Mouse (Mus musculus) limb, embryonic 14.5 days (tissue): ENCODE measurements around the gene Aspdh. TPM values are rescaled to one million over a fixed set of nuclear protein-coding genes. Genes with fewer than 3 reads are reported as not detected.

Experiments
- ATAC-seq: fragments of 200-750 bp; cut with Nextera tagmentation; 2 replicates; pipeline ENCODE4 v1.8.0; 2017; ENCODE audit warnings: low read depth, moderate number of reproducible peaks, moderate TSS enrichment; ENCODE audit not compliant: low FRiP score
- DNase-seq: peaks from one replicate; pipeline ENCODE4 v3.0.0-alpha.2; 2015; ENCODE audit warnings: low spot score
- H3K27ac ChIP-seq: fragments of 300-500 bp; sonication (generic); replicated peaks from 2 replicates; pipeline ENCODE4 v1.5.1; 2014; ENCODE audit warnings: low read depth, mild to moderate bottlenecking, low read length, moderate library complexity, mixed read lengths
- H3K27me3 ChIP-seq: fragments of 300-500 bp; sonication (generic); 2 replicates; pipeline ENCODE4 v1.6.1; 2014; ENCODE audit warnings: low read length, mixed read lengths; ENCODE audit not compliant: control insufficient read depth, insufficient read depth
- H3K36me3 ChIP-seq: fragments of 300-500 bp; sonication (generic); 2 replicates; pipeline ENCODE4 v1.6.1; 2014; ENCODE audit warnings: mild to moderate bottlenecking, low read length, moderate library complexity, mixed read lengths; ENCODE audit not compliant: control insufficient read depth, insufficient read depth
- H3K4me1 ChIP-seq: fragments of 300-500 bp; sonication (generic); 2 replicates; pipeline ENCODE4 v1.6.1; 2014; ENCODE audit warnings: antibody characterized with exemption, low read length, mixed read lengths; ENCODE audit not compliant: control insufficient read depth, insufficient read depth
- H3K4me2 ChIP-seq: fragments of 300-500 bp; sonication (generic); replicated peaks from 2 replicates; pipeline ENCODE4 v1.6.1; 2014; ENCODE audit warnings: low read depth, mild to moderate bottlenecking, low read length, moderate library complexity; ENCODE audit not compliant: severe bottlenecking
- H3K4me3 ChIP-seq: fragments of 300-500 bp; sonication (generic); replicated peaks from 2 replicates; pipeline ENCODE4 v1.5.1; 2014; ENCODE audit warnings: low read length
- H3K9ac ChIP-seq: fragments of 300-500 bp; sonication (generic); 2 replicates; pipeline ENCODE4 v1.6.1; 2014; ENCODE audit warnings: mild to moderate bottlenecking, low read depth, low read length, moderate library complexity; ENCODE audit not compliant: severe bottlenecking
- H3K9me3 ChIP-seq: fragments of 300-500 bp; sonication (generic); 2 replicates; pipeline ENCODE4 v1.6.1; 2016; ENCODE audit warnings: low read length; ENCODE audit not compliant: control insufficient read depth
- POLR2A ChIP-seq: fragments of 200-500 bp; IDR thresholded peaks from 2 replicates; pipeline ENCODE4 v1.8.0; 2012; ENCODE audit warnings: inconsistent platforms, mild to moderate bottlenecking, moderate library complexity, borderline replicate concordance; ENCODE audit not compliant: insufficient read depth, insufficient read length; ENCODE audit errors: extremely low read depth
- WGBS: fragments of 180-500 bp; shearing (Covaris S2); extraction: QIAGEN DNeasy Blood & Tissue Kit; methylation state at CpG from one replicate; pipeline ENCODE4 v1.1.7; 2014; 5-methylcytosine and 5-hydroxymethylcytosine counted together
- microRNA-seq: library from miRNA; unstranded; fragments of <30 nt; microRNA quantifications from one replicate; pipeline ENCODE4, GENCODE M21; 2016
- polyA plus RNA-seq, 2 experiments: library from polyadenylated mRNA; depleted of rRNA in 1 of 2; stranded (reverse) in 1 of 2; unstranded in 1 of 2; fragments of >200 nt; fragmentation: Nextera tagmentation in 1 of 2; extraction: Ambion mirVana in 1 of 2; gene quantifications; 2 replicates each; pipeline versions ENCODE4 v1.2.1 to v1.2.3; 2012 to 2014

Gene Aspdh
- polyA plus RNA-seq, 2 experiments, result 0.37 to 1.8 TPM

- Histone ChIP-seq H3K4me3 (no peak overlapping the region), H3K27ac (no peak overlapping the region), H3K36me3 (no peaks in the 10 kb centered on the region), H3K9me3 (no peaks in the 10 kb centered on the region), H3K4me2 (no peak overlapping the region), H3K4me1 (0 out of 2 replicates have a peak, but pooled peaks cover 7% of the 10 kb centered on the region), H3K27me3 (no peaks in the 10 kb centered on the region), H3K9ac (no peak overlapping the region)
- 39% methylated on average over 5 of the region's 5 CpGs for WGBS
- TF ChIP-seq POLR2A, result no peak
- peak; percentile 59 for DNase-seq
- ATAC-seq, result peak; percentile 58; the same call in 1 of the 2 replicates
Observed at GRCm38 (mm10) chr7:44501563-44502115, 36.4 kb downstream of the Aspdh start.

- Histone ChIP-seq H3K27ac (no peak overlapping the region), H3K9me3 (no peaks in the 10 kb centered on the region), H3K9ac (no peak overlapping the region), H3K4me1 (no peaks in the 10 kb centered on the region), H3K4me3 (no peak overlapping the region), H3K27me3 (no peaks in the 10 kb centered on the region), H3K36me3 (no peaks in the 10 kb centered on the region), H3K4me2 (no peak overlapping the region)
- ATAC-seq, result no peak
- TF ChIP-seq POLR2A, result no peak
- DNase-seq, result no peak
Observed at GRCm38 (mm10) chr7:44507491-44507890, 42.3 kb downstream of the Aspdh start.

Small RNA genes within 50 kb of the gene (microRNA-seq; reads per million reads assigned to microRNA genes)
- gene Mir7052, result not detected

Other genes with a start within 250 kb of the Aspdh start
- gene Klk1b5, start 249.4 kb upstream of the Aspdh start, polyA plus RNA-seq (2012; rRNA removed), result not detected in 2 replicates
- not detected in 2 replicates for gene Klk1b5, start 249.4 kb upstream of the Aspdh start, polyA plus RNA-seq (2014; fragmentation: Nextera tagmentation; extraction: Ambion mirVana)
- 0.27 TPM in 1 of 2 replicates, not detected in the other for gene Klk1, start 240.0 kb upstream of the Aspdh start, polyA plus RNA-seq (2012; rRNA removed)
- not detected in 2 replicates for gene Klk1, start 240.0 kb upstream of the Aspdh start, polyA plus RNA-seq (2014; fragmentation: Nextera tagmentation; extraction: Ambion mirVana)
- gene Gm36864, start 229.2 kb upstream of the Aspdh start, polyA plus RNA-seq (2012; rRNA removed), result not detected in 2 replicates
- gene Gm36864, start 229.2 kb upstream of the Aspdh start, polyA plus RNA-seq (2014; fragmentation: Nextera tagmentation; extraction: Ambion mirVana), result not detected in 2 replicates
- 1.3 and 1.4 TPM in 2 replicates for gene 1700028J19Rik, start 218.7 kb upstream of the Aspdh start, polyA plus RNA-seq (2012; rRNA removed)
- gene 1700028J19Rik, start 218.7 kb upstream of the Aspdh start, polyA plus RNA-seq (2014; fragmentation: Nextera tagmentation; extraction: Ambion mirVana), result 0.53 and 1.3 TPM in 2 replicates
- gene 2410002F23Rik, start 218.7 kb upstream of the Aspdh start, polyA plus RNA-seq (2012; rRNA removed), result 315 and 368 TPM in 2 replicates
- 163 and 170 TPM in 2 replicates for gene 2410002F23Rik, start 218.7 kb upstream of the Aspdh start, polyA plus RNA-seq (2014; fragmentation: Nextera tagmentation; extraction: Ambion mirVana)
- 0.09 and 0.25 TPM in 2 replicates for gene Acp4, start 208.0 kb upstream of the Aspdh start, polyA plus RNA-seq (2012; rRNA removed)
- 0.11 and 0.25 TPM in 2 replicates for gene Acp4, start 208.0 kb upstream of the Aspdh start, polyA plus RNA-seq (2014; fragmentation: Nextera tagmentation; extraction: Ambion mirVana)
- not detected in 2 replicates for gene Gm15517, start 203.9 kb upstream of the Aspdh start, polyA plus RNA-seq (2012; rRNA removed)
- gene Gm15517, start 203.9 kb upstream of the Aspdh start, polyA plus RNA-seq (2014; fragmentation: Nextera tagmentation; extraction: Ambion mirVana), result not detected in 2 replicates
- 21.2 and 22.8 TPM in 2 replicates for gene Clec11a, start 158.5 kb upstream of the Aspdh start, polyA plus RNA-seq (2012; rRNA removed)
- gene Clec11a, start 158.5 kb upstream of the Aspdh start, polyA plus RNA-seq (2014; fragmentation: Nextera tagmentation; extraction: Ambion mirVana), result 12.4 and 15.5 TPM in 2 replicates
- gene Shank1, start 155.1 kb upstream of the Aspdh start, polyA plus RNA-seq (2012; rRNA removed), result 13.6 and 18.2 TPM in 2 replicates
- 4.0 and 4.3 TPM in 2 replicates for gene Shank1, start 155.1 kb upstream of the Aspdh start, polyA plus RNA-seq (2014; fragmentation: Nextera tagmentation; extraction: Ambion mirVana)
- 3.3 and 3.8 TPM in 2 replicates for gene Syt3, start 81.3 kb upstream of the Aspdh start, polyA plus RNA-seq (2012; rRNA removed)
- gene Syt3, start 81.3 kb upstream of the Aspdh start, polyA plus RNA-seq (2014; fragmentation: Nextera tagmentation; extraction: Ambion mirVana), result 2.2 and 4.6 TPM in 2 replicates
- 2.1 and 2.7 TPM in 2 replicates for gene 1700008O03Rik, start 79.6 kb upstream of the Aspdh start, polyA plus RNA-seq (2012; rRNA removed)
- 0.67 and 0.73 TPM in 2 replicates for gene 1700008O03Rik, start 79.6 kb upstream of the Aspdh start, polyA plus RNA-seq (2014; fragmentation: Nextera tagmentation; extraction: Ambion mirVana)
- gene Lrrc4b, start 36.4 kb upstream of the Aspdh start, polyA plus RNA-seq (2012; rRNA removed), result 15.3 and 23.0 TPM in 2 replicates
- 1.6 and 1.8 TPM in 2 replicates for gene Lrrc4b, start 36.4 kb upstream of the Aspdh start, polyA plus RNA-seq (2014; fragmentation: Nextera tagmentation; extraction: Ambion mirVana)
- gene Josd2, start 2.6 kb downstream of the Aspdh start, polyA plus RNA-seq (2012; rRNA removed), result 167 and 215 TPM in 2 replicates
- 78.9 and 81.5 TPM in 2 replicates for gene Josd2, start 2.6 kb downstream of the Aspdh start, polyA plus RNA-seq (2014; fragmentation: Nextera tagmentation; extraction: Ambion mirVana)
- gene Emc10, start 31.1 kb downstream of the Aspdh start, polyA plus RNA-seq (2012; rRNA removed), result 182 and 265 TPM in 2 replicates
- 149 and 151 TPM in 2 replicates for gene Emc10, start 31.1 kb downstream of the Aspdh start, polyA plus RNA-seq (2014; fragmentation: Nextera tagmentation; extraction: Ambion mirVana)
- gene Fam71e1, start 31.2 kb downstream of the Aspdh start, polyA plus RNA-seq (2012; rRNA removed), result 19.8 and 21.5 TPM in 2 replicates
- 12.2 and 13.6 TPM in 2 replicates for gene Fam71e1, start 31.2 kb downstream of the Aspdh start, polyA plus RNA-seq (2014; fragmentation: Nextera tagmentation; extraction: Ambion mirVana)
- gene Mybpc2, start 59.3 kb downstream of the Aspdh start, polyA plus RNA-seq (2012; rRNA removed), result 0.03 TPM in 2 replicates
- 0.06 and 0.15 TPM in 2 replicates for gene Mybpc2, start 59.3 kb downstream of the Aspdh start, polyA plus RNA-seq (2014; fragmentation: Nextera tagmentation; extraction: Ambion mirVana)
- 1.1 and 1.5 TPM in 2 replicates for gene Spib, start 66.7 kb downstream of the Aspdh start, polyA plus RNA-seq (2012; rRNA removed)
- gene Spib, start 66.7 kb downstream of the Aspdh start, polyA plus RNA-seq (2014; fragmentation: Nextera tagmentation; extraction: Ambion mirVana), result 0.43 and 0.59 TPM in 2 replicates
- gene Pold1, start 83.5 kb downstream of the Aspdh start, polyA plus RNA-seq (2012; rRNA removed), result 102 and 133 TPM in 2 replicates
- 62.1 and 63.1 TPM in 2 replicates for gene Pold1, start 83.5 kb downstream of the Aspdh start, polyA plus RNA-seq (2014; fragmentation: Nextera tagmentation; extraction: Ambion mirVana)
- 88.9 and 117 TPM in 2 replicates for gene Nr1h2, start 88.6 kb downstream of the Aspdh start, polyA plus RNA-seq (2012; rRNA removed)
- gene Nr1h2, start 88.6 kb downstream of the Aspdh start, polyA plus RNA-seq (2014; fragmentation: Nextera tagmentation; extraction: Ambion mirVana), result 63.8 and 75.9 TPM in 2 replicates
- gene Napsa, start 107.0 kb downstream of the Aspdh start, polyA plus RNA-seq (2012; rRNA removed), result 1.4 and 1.5 TPM in 2 replicates
- gene Napsa, start 107.0 kb downstream of the Aspdh start, polyA plus RNA-seq (2014; fragmentation: Nextera tagmentation; extraction: Ambion mirVana), result 2.2 and 2.3 TPM in 2 replicates
- 2.7 and 3.8 TPM in 2 replicates for gene Kcnc3, start 125.3 kb downstream of the Aspdh start, polyA plus RNA-seq (2012; rRNA removed)
- gene Kcnc3, start 125.3 kb downstream of the Aspdh start, polyA plus RNA-seq (2014; fragmentation: Nextera tagmentation; extraction: Ambion mirVana), result 0.23 and 0.29 TPM in 2 replicates
- 1.7 and 2.5 TPM in 2 replicates for gene Myh14, start 205.5 kb downstream of the Aspdh start, polyA plus RNA-seq (2012; rRNA removed)
- gene Myh14, start 205.5 kb downstream of the Aspdh start, polyA plus RNA-seq (2014; fragmentation: Nextera tagmentation; extraction: Ambion mirVana), result 3.7 and 4.8 TPM in 2 replicates
- gene Izumo2, start 243.4 kb downstream of the Aspdh start, polyA plus RNA-seq (2012; rRNA removed), result not detected in 2 replicates
- not detected in 2 replicates for gene Izumo2, start 243.4 kb downstream of the Aspdh start, polyA plus RNA-seq (2014; fragmentation: Nextera tagmentation; extraction: Ambion mirVana)